In the genomic region with DNA sequence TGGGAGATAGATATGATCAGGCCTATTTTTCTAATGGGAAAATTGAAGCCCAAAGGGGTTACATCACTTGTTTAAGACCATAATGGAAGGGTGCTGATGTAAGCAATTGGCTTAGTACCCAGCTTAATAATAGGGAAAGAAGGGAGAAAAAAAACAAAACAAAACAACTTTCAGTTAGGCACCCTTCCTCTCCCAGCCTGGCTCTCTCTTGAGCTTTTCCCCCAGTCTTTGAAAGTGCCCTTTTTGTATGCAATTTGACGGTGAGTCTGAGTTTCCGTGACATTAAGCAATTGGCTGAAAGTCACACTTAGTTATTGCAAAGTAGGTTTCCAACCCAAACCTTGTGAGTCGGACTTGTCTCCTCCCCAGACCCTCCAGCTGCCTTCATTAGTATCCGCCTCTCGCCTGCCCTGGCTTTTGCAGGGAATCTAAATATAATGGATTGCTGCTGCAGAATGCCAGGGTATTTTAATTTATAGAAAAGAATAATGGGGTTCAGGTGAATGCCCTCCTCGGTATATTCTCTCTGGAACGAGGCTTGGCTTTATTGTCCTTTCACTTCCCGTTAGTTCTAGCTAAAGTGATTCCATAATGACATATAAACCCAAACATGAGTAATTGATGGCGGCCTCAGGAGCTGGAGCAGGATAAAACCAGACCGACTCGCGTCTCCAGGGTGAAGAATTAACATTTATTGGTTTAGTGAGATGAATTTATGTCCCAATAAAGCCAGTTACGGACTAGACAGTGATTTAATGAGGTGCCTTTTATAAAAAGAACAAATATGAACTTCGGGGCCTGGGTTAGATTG, we compare ENCODE assay signal across 17 mouse cellular contexts. TPM values are rescaled to one million over a fixed set of nuclear protein-coding genes. Genes with fewer than 3 reads are reported as not detected.
A peak's percentile ranks its signal among the peaks of the same experiment; 100 is the strongest.
DNase-seq lines count a peak whose midpoint lies in the region; ATAC-seq and TF ChIP-seq lines count a peak whose summit lies in the region.
"Had no signal": no experiment of that assay in that cellular context is flagged by ENCODE, and none has a peak within 500 bp of the region (broad histone marks: within the 10 kb centered on the region; RNA-seq: fewer than 3 reads in every experiment).

No protein-coding gene starts in this region.

- H3K27me3 ChIP-seq in forebrain, embryonic 15.5 days, result no peaks in the 10 kb centered on the region
- H3K27me3 ChIP-seq in forebrain, embryonic 10.5 days (ENCODE audit: poor library complexity, severe bottlenecking), result no peaks in the 10 kb centered on the region
- H3K27me3 ChIP-seq in midbrain, embryonic 15.5 days (replicated peaks), result no peaks in the 10 kb centered on the region
- H3K27me3 ChIP-seq in midbrain, embryonic 16.5 days (ENCODE audit: control insufficient read depth, insufficient read depth, low read depth, low read length), result no peaks in the 10 kb centered on the region; the same call in 1 of the 2 replicates
- no peaks in the 10 kb centered on the region; the same call in 1 of the 2 replicates for H3K27me3 ChIP-seq in limb, embryonic 13.5 days
- no peaks in the 10 kb centered on the region for H3K27me3 ChIP-seq in kidney, adult 2 months (replicated peaks; ENCODE audit: control insufficient read depth, insufficient read depth, low read length)
- H3K27me3 ChIP-seq: heart, embryonic 12.5 days; kidney, embryonic 15.5 days had no signal

- 34% methylated on average over 14 of the region's 14 CpGs for WGBS in forebrain, embryonic 15.5 days
- 76% methylated on average over 14 of the region's 14 CpGs for WGBS in forebrain, embryonic 10.5 days
- 38% methylated on average over 14 of the region's 14 CpGs for WGBS in midbrain, embryonic 15.5 days
- 41% methylated on average over 14 of the region's 14 CpGs for WGBS in midbrain, embryonic 16.5 days
- WGBS in limb, embryonic 13.5 days, result 22% methylated on average over 14 of the region's 14 CpGs
- WGBS in kidney, adult 2 months, result 67% methylated on average over 14 of the region's 14 CpGs

- H3K4me2 ChIP-seq in forebrain, embryonic 15.5 days (replicated peaks), result no peak overlapping the region
- no peak overlapping the region for H3K4me2 ChIP-seq in midbrain, embryonic 15.5 days
- H3K4me2 ChIP-seq in midbrain, embryonic 16.5 days (ENCODE audit: low read length), result no peak overlapping the region
- H3K4me2 ChIP-seq in limb, embryonic 13.5 days (replicated peaks), result peak overlapping the region; percentile 12; the same call in 1 of the 2 replicates
- H3K4me2 ChIP-seq: heart, embryonic 12.5 days; kidney, embryonic 15.5 days; liver, embryonic 11.5 days; lung, embryonic 14.5 days had no signal

- DNase-seq in forebrain, embryonic 10.5 days (ENCODE audit: extremely low spot score, low spot score), result no peak
- DNase-seq in adrenal gland, adult 18-20 months (ENCODE audit: low spot score in 2 of 2), result no peak
- DNase-seq in kidney, adult 2 months, result no peak
- DNase-seq: B cell, adult 2 months; gastrocnemius, postnatal 36 days; lung, embryonic 14.5 days; thymus, postnatal 25 days had no signal

- TF ChIP-seq CTCF in kidney, adult 2 months (conservative IDR thresholded peaks at IDR 0.05; ENCODE audit: insufficient read depth, insufficient read length, low read depth, low read length), result no peak

- ATAC-seq in forebrain, embryonic 15.5 days (replicated peaks), result peak; percentile 56
- ATAC-seq in midbrain, embryonic 15.5 days (replicated peaks), result 0 out of 2 replicates have a peak, but pooled peaks have one; percentile 30
- no peak for ATAC-seq in midbrain, embryonic 16.5 days
- peak; percentile 78 for ATAC-seq in limb, embryonic 13.5 days (ENCODE audit: low FRiP score, low read depth)
- ATAC-seq: Patski had no signal

- no peak overlapping the region for H3K4me3 ChIP-seq in forebrain, embryonic 15.5 days
- no peak overlapping the region for H3K4me3 ChIP-seq in forebrain, embryonic 10.5 days
- no peak overlapping the region for H3K4me3 ChIP-seq in midbrain, embryonic 15.5 days
- no peak overlapping the region for H3K4me3 ChIP-seq in midbrain, embryonic 16.5 days (ENCODE audit: low read depth, low read length)
- no peak overlapping the region for H3K4me3 ChIP-seq in limb, embryonic 13.5 days
- no peak overlapping the region for H3K4me3 ChIP-seq in kidney, adult 2 months (ENCODE audit: insufficient read depth, low read depth, low read length)
- H3K4me3 ChIP-seq: heart, embryonic 12.5 days; kidney, embryonic 15.5 days had no signal

- no peaks in the 10 kb centered on the region for H3K9me3 ChIP-seq in forebrain, embryonic 15.5 days
- no peaks in the 10 kb centered on the region for H3K9me3 ChIP-seq in forebrain, embryonic 10.5 days
- H3K9me3 ChIP-seq in midbrain, embryonic 15.5 days, result no peaks in the 10 kb centered on the region
- no peaks in the 10 kb centered on the region for H3K9me3 ChIP-seq in midbrain, embryonic 16.5 days (replicated peaks; ENCODE audit: control insufficient read depth, low read length, poor library complexity, severe bottlenecking)
- peaks cover 6% of the 10 kb centered on the region; the same call in 1 of the 2 replicates for H3K9me3 ChIP-seq in limb, embryonic 13.5 days
- H3K9me3 ChIP-seq: heart, embryonic 12.5 days; kidney, embryonic 15.5 days had no signal

- peak overlapping the region; percentile 53 for H3K27ac ChIP-seq in forebrain, embryonic 15.5 days (replicated peaks)
- no peak overlapping the region for H3K27ac ChIP-seq in forebrain, embryonic 10.5 days
- no peak overlapping the region for H3K27ac ChIP-seq in midbrain, embryonic 15.5 days
- H3K27ac ChIP-seq in midbrain, embryonic 16.5 days (ENCODE audit: low read length), result no peak overlapping the region
- H3K27ac ChIP-seq in limb, embryonic 13.5 days, result no peak overlapping the region
- H3K27ac ChIP-seq in kidney, adult 2 months (ENCODE audit: insufficient read depth, low read depth, low read length), result no peak overlapping the region
- H3K27ac ChIP-seq: kidney, embryonic 15.5 days had no signal

- H3K4me1 ChIP-seq in forebrain, embryonic 15.5 days, result peaks cover 14% of the 10 kb centered on the region; the same call in 1 of the 2 replicates
- H3K4me1 ChIP-seq in forebrain, embryonic 10.5 days, result no peaks in the 10 kb centered on the region
- no peaks in the 10 kb centered on the region for H3K4me1 ChIP-seq in midbrain, embryonic 15.5 days
- no peaks in the 10 kb centered on the region for H3K4me1 ChIP-seq in midbrain, embryonic 16.5 days (ENCODE audit: control insufficient read depth, insufficient read depth, low read length)
- H3K4me1 ChIP-seq in limb, embryonic 13.5 days, result peaks cover 16% of the 10 kb centered on the region
- no peaks in the 10 kb centered on the region for H3K4me1 ChIP-seq in kidney, adult 2 months (ENCODE audit: control insufficient read depth, insufficient read depth, low read length)
- H3K4me1 ChIP-seq: heart, embryonic 12.5 days had no signal

- H3K36me3 ChIP-seq in forebrain, embryonic 15.5 days, result no peaks in the 10 kb centered on the region
- H3K36me3 ChIP-seq in forebrain, embryonic 10.5 days (replicated peaks), result no peaks in the 10 kb centered on the region
- no peaks in the 10 kb centered on the region for H3K36me3 ChIP-seq in midbrain, embryonic 15.5 days (replicated peaks)
- H3K36me3 ChIP-seq in midbrain, embryonic 16.5 days (ENCODE audit: control insufficient read depth, insufficient read depth, low read length), result no peaks in the 10 kb centered on the region
- H3K36me3 ChIP-seq in limb, embryonic 13.5 days, result no peaks in the 10 kb centered on the region
- H3K36me3 ChIP-seq in kidney, adult 2 months (ENCODE audit: control insufficient read depth, insufficient read depth, low read length), result no peaks in the 10 kb centered on the region
- H3K36me3 ChIP-seq: heart, embryonic 12.5 days; kidney, embryonic 15.5 days had no signal

- no peak for TF ChIP-seq POLR2A in kidney, adult 2 months (IDR thresholded peaks at IDR 0.05; ENCODE audit: low read depth, low read length)

- H3K9ac ChIP-seq in forebrain, embryonic 15.5 days (replicated peaks), result no peak overlapping the region
- H3K9ac ChIP-seq in midbrain, embryonic 15.5 days, result no peak overlapping the region
- H3K9ac ChIP-seq in midbrain, embryonic 16.5 days (ENCODE audit: low read depth, low read length), result no peak overlapping the region
- H3K9ac ChIP-seq in limb, embryonic 13.5 days, result no peak overlapping the region
- H3K9ac ChIP-seq: heart, embryonic 12.5 days; kidney, embryonic 15.5 days; lung, embryonic 14.5 days had no signal

RNA-seq across cellular contexts. Expression of gene Olfm4, which starts 12.7 kb away (rescaled TPM):
- polyA plus RNA-seq in forebrain, embryonic 15.5 days (2015; fragmentation: Nextera tagmentation; extraction: Ambion mirVana), result 1.9 and 2.0 TPM in 2 replicates
- 0.16 TPM in 1 of 2 replicates, not detected in the other for polyA plus RNA-seq in forebrain, embryonic 10.5 days (2016; fragmentation: Nextera tagmentation; extraction: Ambion mirVana)
- polyA plus RNA-seq in midbrain, embryonic 15.5 days (2015; fragmentation: Nextera tagmentation; extraction: Ambion mirVana), result 0.87 and 1.2 TPM in 2 replicates
- 1.0 and 1.6 TPM in 2 replicates for polyA plus RNA-seq in midbrain, embryonic 16.5 days (2015; fragmentation: Nextera tagmentation; extraction: Ambion mirVana)
- polyA plus RNA-seq in limb, embryonic 13.5 days (2015; fragmentation: Nextera tagmentation; extraction: Ambion mirVana), result 0.64 and 0.69 TPM in 2 replicates
- not detected for total RNA-seq in adrenal gland, adult 18-20 months (2021)
- 2.9 and 3.3 TPM in 2 replicates for polyA plus RNA-seq in kidney, adult 2 months (2012; rRNA removed)
- total RNA-seq: gastrocnemius, postnatal 36 days; heart, postnatal 36 days; monocyte, adult 5-6 weeks had no signal
- polyA plus RNA-seq: Patski had no signal
